Comparison of ENCODE assay signal across 14 mouse cellular contexts in genomic region chr12:26342086-26342485, GRCm38 (mm10).
A peak's percentile ranks its signal among the peaks of the same experiment; 100 is the strongest.
DNase-seq lines count a peak whose midpoint lies in the region; ATAC-seq and TF ChIP-seq lines count a peak whose summit lies in the region.
"Had no signal": no experiment of that assay in that cellular context is flagged by ENCODE, and none has a peak within 500 bp of the region (broad histone marks: within the 10 kb centered on the region; RNA-seq: fewer than 3 reads in every experiment).

No protein-coding gene starts in this region.

- no peaks in the 10 kb centered on the region for H3K27me3 ChIP-seq in heart, embryonic 16.5 days (ENCODE audit: control insufficient read depth, insufficient read depth, low read length)
- no peaks in the 10 kb centered on the region for H3K27me3 ChIP-seq in liver, adult 2 months (ENCODE audit: control insufficient read depth, insufficient read depth, low read length)
- no peaks in the 10 kb centered on the region for H3K27me3 ChIP-seq in liver, postnatal 0 days (ENCODE audit: insufficient read depth, low read length)
- H3K27me3 ChIP-seq in limb, embryonic 13.5 days: no peaks in the 10 kb centered on the region
- H3K27me3 ChIP-seq: liver, embryonic 15.5 days; midbrain, embryonic 12.5 days had no signal

- peak overlapping the region; percentile 72 for H3K27ac ChIP-seq in heart, embryonic 16.5 days (ENCODE audit: low read length)
- H3K27ac ChIP-seq in liver, adult 2 months (replicated peaks; ENCODE audit: insufficient read depth, low read depth, low read length): peak overlapping the region; percentile 65
- no peak overlapping the region; the same call in 1 of the 2 replicates for H3K27ac ChIP-seq in liver, postnatal 0 days (ENCODE audit: low read depth)
- peak overlapping the region; percentile 2; the same call in 1 of the 2 replicates for H3K27ac ChIP-seq in limb, embryonic 13.5 days
- H3K27ac ChIP-seq: liver, embryonic 15.5 days; midbrain, embryonic 12.5 days had no signal

- no peak overlapping the region for H3K4me3 ChIP-seq in heart, embryonic 16.5 days (ENCODE audit: low read length)
- H3K4me3 ChIP-seq in liver, adult 2 months (ENCODE audit: insufficient read depth, low read depth, low read length): no peak overlapping the region
- H3K4me3 ChIP-seq in liver, postnatal 0 days (ENCODE audit: low read depth, low read length): no peak overlapping the region
- H3K4me3 ChIP-seq in limb, embryonic 13.5 days: no peak overlapping the region
- H3K4me3 ChIP-seq: liver, embryonic 15.5 days; midbrain, embryonic 12.5 days had no signal

- ATAC-seq in heart, embryonic 16.5 days (replicated peaks; ENCODE audit: extremely low read depth, insufficient read depth, low FRiP score): no peak
- no peak for ATAC-seq in liver, postnatal 0 days
- ATAC-seq in limb, embryonic 13.5 days (ENCODE audit: low FRiP score, low read depth): no peak
- ATAC-seq: activated CD4-positive, CD25-positive, alpha-beta regulatory T cell, adult 4 months; forebrain, embryonic 14.5 days had no signal

- intact Hi-C loops in heart, postnatal 25 days (cut with DNase I): no loop called here

- H3K4me1 ChIP-seq in heart, embryonic 16.5 days (ENCODE audit: control insufficient read depth, insufficient read depth, low read length): 0 out of 2 replicates have a peak, but pooled peaks cover 3% of the 10 kb centered on the region
- H3K4me1 ChIP-seq in liver, adult 2 months (ENCODE audit: control insufficient read depth, insufficient read depth, low read length): no peaks in the 10 kb centered on the region; the same call in 1 of the 2 replicates
- H3K4me1 ChIP-seq in liver, postnatal 0 days (ENCODE audit: insufficient read depth): no peaks in the 10 kb centered on the region
- H3K4me1 ChIP-seq in limb, embryonic 13.5 days: peaks cover 9% of the 10 kb centered on the region
- H3K4me1 ChIP-seq: liver, embryonic 15.5 days had no signal

- H3K9me3 ChIP-seq in heart, embryonic 16.5 days (replicated peaks; ENCODE audit: control insufficient read depth, low read length): no peaks in the 10 kb centered on the region
- H3K9me3 ChIP-seq in liver, postnatal 0 days (ENCODE audit: low read length): no peaks in the 10 kb centered on the region
- no peaks in the 10 kb centered on the region for H3K9me3 ChIP-seq in limb, embryonic 13.5 days
- H3K9me3 ChIP-seq: liver, embryonic 15.5 days; midbrain, embryonic 12.5 days had no signal

- no peak for TF ChIP-seq POLR2A in liver, adult 2 months (IDR thresholded peaks at IDR 0.05; ENCODE audit: extremely low read depth, insufficient read depth, low read length)

- no peaks in the 10 kb centered on the region for H3K36me3 ChIP-seq in heart, embryonic 16.5 days (ENCODE audit: control insufficient read depth, insufficient read depth)
- no peaks in the 10 kb centered on the region for H3K36me3 ChIP-seq in liver, adult 2 months (ENCODE audit: control insufficient read depth, insufficient read depth, low read length)
- H3K36me3 ChIP-seq in liver, postnatal 0 days (replicated peaks; ENCODE audit: insufficient read depth, low read length): no peaks in the 10 kb centered on the region; the same call in 1 of the 2 replicates
- H3K36me3 ChIP-seq in limb, embryonic 13.5 days: peaks cover 29% of the 10 kb centered on the region
- H3K36me3 ChIP-seq: liver, embryonic 15.5 days had no signal

- WGBS in heart, embryonic 16.5 days: 43% methylated on average over 4 of the region's 4 CpGs
- 73% methylated on average over 4 of the region's 4 CpGs for WGBS in liver, adult 2 months
- WGBS in liver, postnatal 0 days (ENCODE audit: insufficient replicate concordance): 59% methylated on average over 4 of the region's 4 CpGs
- WGBS in limb, embryonic 13.5 days: 55% methylated on average over 4 of the region's 4 CpGs

- no peak overlapping the region for H3K4me2 ChIP-seq in heart, embryonic 16.5 days (ENCODE audit: low read depth, low read length)
- no peak overlapping the region for H3K4me2 ChIP-seq in liver, postnatal 0 days (ENCODE audit: low read depth, low read length)
- no peak overlapping the region for H3K4me2 ChIP-seq in limb, embryonic 13.5 days (replicated peaks)
- H3K4me2 ChIP-seq: liver, embryonic 15.5 days; midbrain, embryonic 12.5 days had no signal

- no peak for TF ChIP-seq CTCF in liver, adult 2 months (IDR thresholded peaks at IDR 0.05; ENCODE audit: low read depth, low read length)
- TF ChIP-seq CTCF in liver, postnatal 0 days (IDR thresholded peaks at IDR 0.05; ENCODE audit: low read depth): no peak

- no peak overlapping the region for H3K9ac ChIP-seq in heart, embryonic 16.5 days (ENCODE audit: low read length)
- H3K9ac ChIP-seq in liver, adult 2 months (ENCODE audit: low read depth, low read length): no peak overlapping the region
- H3K9ac ChIP-seq in liver, postnatal 0 days (replicated peaks): no peak overlapping the region
- no peak overlapping the region for H3K9ac ChIP-seq in limb, embryonic 13.5 days
- H3K9ac ChIP-seq: liver, embryonic 15.5 days; midbrain, embryonic 12.5 days had no signal

- TF ChIP-seq EP300 in liver, postnatal 0 days (IDR thresholded peaks at IDR 0.05; ENCODE audit: low read depth): no peak

- no peak for DNase-seq in heart, postnatal 25 days (ENCODE audit: low spot score)
- DNase-seq in liver, adult 2 months (ENCODE audit: extremely low read depth, low read depth, low spot score): no peak
- DNase-seq in liver, postnatal 0 days: no peak
- peak; percentile 78 for DNase-seq in NIH3T3 (ENCODE audit: low read depth)
- DNase-seq in layer of hippocampus, adult 9-11 months: no peak
- DNase-seq in yolk sac, embryonic 10.5 days (ENCODE audit: low spot score): no peak
- DNase-seq: cerebellum, adult 11 months; thymus, postnatal 14 days had no signal

- H3K79me2 ChIP-seq in liver, adult 2 months (ENCODE audit: control insufficient read depth, insufficient read depth, low read length): no peaks in the 10 kb centered on the region; the same call in 1 of the 2 replicates
